Mouse (Mus musculus): Measurements from ENCODE around the gene Olfr317. TPM values are rescaled to one million over a fixed set of nuclear protein-coding genes. Genes with fewer than 3 reads are reported as not detected.

The Olfr317 gene
- not detected in 2 replicates for polyA plus RNA-seq (2012; rRNA removed)

GRCm38 (mm10) chr11:58738792-58739262 is at the start of gene Olfr317:
TSS of gene Olfr317 (minus strand) at chr11:58739212.

GRCm38 (mm10) chr11:58782480-58783089 is 43.6 kb upstream of the Olfr317 start, which contains the start of gene Olfr314:
TSS of gene Olfr314 (plus strand) at chr11:58782952.

GRCm38 (mm10) chr11:58772888-58773287 is 33.9 kb upstream of the Olfr317 start, which contains the start of gene Olfr315:
TSS of gene Olfr315 (plus strand) at chr11:58773188.

GRCm38 (mm10) chr11:58752434-58752833 is 13.4 kb upstream of the Olfr317 start, which contains the start of gene Olfr316:
TSS of gene Olfr316 (plus strand) at chr11:58752734.

GRCm38 (mm10) chr11:58723914-58724313 is 15.1 kb downstream of the Olfr317 start, which contains the start of gene Olfr318:
TSS of gene Olfr318 (minus strand) at chr11:58724014.

GRCm38 (mm10) chr11:58698862-58699261 is 40.1 kb downstream of the Olfr317 start, which contains the start of gene Olfr319:
TSS of gene Olfr319 (plus strand) at chr11:58699162.

Other genes with a start within 250 kb of the Olfr317 start
- gene Olfr332, start 246.7 kb downstream of the Olfr317 start, polyA plus RNA-seq (2012; rRNA removed) = not detected in 2 replicates
- not detected in 2 replicates for gene Olfr331, start 236.6 kb downstream of the Olfr317 start, polyA plus RNA-seq (2012; rRNA removed)
- not detected in 2 replicates for gene Olfr330, start 204.4 kb downstream of the Olfr317 start, polyA plus RNA-seq (2012; rRNA removed)
- gene Olfr329-ps, start 192.8 kb downstream of the Olfr317 start, polyA plus RNA-seq (2012; rRNA removed) = not detected in 2 replicates
- not detected in 2 replicates for gene Olfr328, start 183.6 kb downstream of the Olfr317 start, polyA plus RNA-seq (2012; rRNA removed)
- not detected in 2 replicates for gene Olfr224, start 168.7 kb downstream of the Olfr317 start, polyA plus RNA-seq (2012; rRNA removed)
- gene Olfr325, start 161.5 kb downstream of the Olfr317 start, polyA plus RNA-seq (2012; rRNA removed) = not detected in 2 replicates
- not detected in 2 replicates for gene Olfr324, start 144.1 kb downstream of the Olfr317 start, polyA plus RNA-seq (2012; rRNA removed)
- 0.07 TPM in 1 of 2 replicates, not detected in the other for gene 2210407C18Rik, start 123.1 kb downstream of the Olfr317 start, polyA plus RNA-seq (2012; rRNA removed)
- gene Olfr323, start 108.7 kb downstream of the Olfr317 start, polyA plus RNA-seq (2012; rRNA removed) = not detected in 2 replicates
- 4.9 and 5.5 TPM in 2 replicates for gene Trim58, start 98.7 kb downstream of the Olfr317 start, polyA plus RNA-seq (2012; rRNA removed)
- 0.02 and 0.05 TPM in 2 replicates for gene Olfr322, start 80.4 kb downstream of the Olfr317 start, polyA plus RNA-seq (2012; rRNA removed)
- gene Olfr320, start 58.1 kb downstream of the Olfr317 start, polyA plus RNA-seq (2012; rRNA removed) = not detected in 2 replicates
- not detected in 2 replicates for gene Olfr319, start 40.0 kb downstream of the Olfr317 start, polyA plus RNA-seq (2012; rRNA removed)
- not detected in 2 replicates for gene Olfr318, start 15.2 kb downstream of the Olfr317 start, polyA plus RNA-seq (2012; rRNA removed)
- gene Olfr316, start 13.5 kb upstream of the Olfr317 start, polyA plus RNA-seq (2012; rRNA removed) = not detected in 2 replicates
- not detected in 2 replicates for gene Olfr315, start 34.0 kb upstream of the Olfr317 start, polyA plus RNA-seq (2012; rRNA removed)
- not detected in 2 replicates for gene Olfr314, start 43.7 kb upstream of the Olfr317 start, polyA plus RNA-seq (2012; rRNA removed)
- gene Fam183b, start 62.7 kb upstream of the Olfr317 start, polyA plus RNA-seq (2012; rRNA removed) = 0.15 TPM in 1 of 2 replicates, not detected in the other
- gene Olfr313, start 75.8 kb upstream of the Olfr317 start, polyA plus RNA-seq (2012; rRNA removed) = not detected in 2 replicates
- gene Olfr312, start 90.0 kb upstream of the Olfr317 start, polyA plus RNA-seq (2012; rRNA removed) = not detected in 2 replicates
- not detected in 2 replicates for gene Olfr311, start 100.0 kb upstream of the Olfr317 start, polyA plus RNA-seq (2012; rRNA removed)
- gene Gm12258, start 107.9 kb upstream of the Olfr317 start, polyA plus RNA-seq (2012; rRNA removed) = 2.5 and 2.7 TPM in 2 replicates
- gene 2810021J22Rik, start 128.0 kb upstream of the Olfr317 start, polyA plus RNA-seq (2012; rRNA removed) = 1.0 and 1.3 TPM in 2 replicates
- 2.9 and 3.0 TPM in 2 replicates for gene Zfp39, start 165.0 kb upstream of the Olfr317 start, polyA plus RNA-seq (2012; rRNA removed)
- gene Btnl10, start 178.7 kb upstream of the Olfr317 start, polyA plus RNA-seq (2012; rRNA removed) = 13.5 and 14.6 TPM in 2 replicates
- 63.0 and 65.7 TPM in 2 replicates for gene Rnf187, start 199.7 kb upstream of the Olfr317 start, polyA plus RNA-seq (2012; rRNA removed)
- gene Hist3h2ba, start 209.7 kb upstream of the Olfr317 start, polyA plus RNA-seq (2012; rRNA removed) = 15.6 and 26.7 TPM in 2 replicates
- 14.0 and 22.7 TPM in 2 replicates for gene Hist3h2a, start 215.5 kb upstream of the Olfr317 start, polyA plus RNA-seq (2012; rRNA removed)
- gene Trim17, start 215.5 kb upstream of the Olfr317 start, polyA plus RNA-seq (2012; rRNA removed) = 0.04 and 0.08 TPM in 2 replicates
- gene Trim11, start 238.9 kb upstream of the Olfr317 start, polyA plus RNA-seq (2012; rRNA removed) = 9.3 and 11.3 TPM in 2 replicates